Mouse (Mus musculus) small intestine, adult 2 months (tissue): ENCODE data around the gene Adap1.
A peak's percentile ranks its signal among the peaks of the same experiment; 100 is the strongest.

Source experiments
- CTCF ChIP-seq: fragments of 200-500 bp; IDR thresholded peaks from 2 replicates; pipeline ENCODE4 v1.5.1; 2012; ENCODE audit warnings: low read depth, mild to moderate bottlenecking, control low read depth, inconsistent platforms, low read length, moderate library complexity, mixed read lengths; ENCODE audit not compliant: insufficient replicate concordance, insufficient read length; ENCODE audit errors: extremely low read depth
- POLR2A ChIP-seq: fragments of 200-500 bp; IDR thresholded peaks from 2 replicates; pipeline ENCODE4 v1.6.1; 2012; ENCODE audit warnings: low read depth, mild to moderate bottlenecking, control low read depth, inconsistent platforms, low read length, moderate library complexity

DNA sequence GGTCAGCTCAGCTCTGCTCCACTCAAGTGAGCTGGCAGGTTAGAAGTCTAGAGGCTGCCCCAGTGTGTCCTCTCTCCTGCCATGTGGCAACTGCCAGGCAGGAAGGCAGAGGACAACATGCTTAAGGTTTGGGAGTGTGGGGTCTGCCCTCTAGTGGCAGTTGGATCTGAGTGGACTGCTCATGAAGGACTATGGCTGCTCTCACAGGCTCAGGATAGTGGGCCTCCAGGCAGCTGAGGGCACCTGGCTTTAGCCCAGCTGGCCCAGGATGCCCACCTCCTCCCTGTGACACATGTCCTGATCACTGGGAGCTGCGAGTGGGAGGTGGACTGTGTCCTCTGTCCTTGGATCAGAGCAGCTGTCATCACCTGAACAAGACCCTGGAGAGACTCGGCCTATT is 33.2 kb upstream of the Adap1 start:
- peak; percentile 56; the same call in 1 of the 2 replicates for TF ChIP-seq CTCF
- TF ChIP-seq POLR2A, result no peak
